Mouse (Mus musculus): ENCODE results near the gene Celf5.

- TF ChIP-seq POLR2A (IDR thresholded peaks at IDR 0.05; ENCODE audit: control insufficient read depth in 1 of 2, insufficient read depth in 1 of 2, low read depth in 1 of 2, low read length in 2 of 2, poor library complexity in 1 of 2), result no peak
- no peak for TF ChIP-seq CTCF (IDR thresholded peaks at IDR 0.05 in 2 of 3, conservative IDR thresholded peaks at IDR 0.05 in 1 of 3; ENCODE audit: control insufficient read depth in 1 of 3, insufficient read depth in 1 of 3, low read depth in 2 of 3, low read length in 3 of 3, poor library complexity in 1 of 3, severe bottlenecking in 1 of 3)
- TF ChIP-seq JUND (IDR thresholded peaks at IDR 0.05; ENCODE audit: low read depth, low read length), result no peak
- TF ChIP-seq HCFC1 (IDR thresholded peaks at IDR 0.05; ENCODE audit: low read depth, low read length), result no peak
- no peak for TF ChIP-seq ZC3H11A (IDR thresholded peaks at IDR 0.05; ENCODE audit: low read depth, low read length)
- no peak for TF ChIP-seq USF1 (IDR thresholded peaks at IDR 0.05; ENCODE audit: low read depth, low read length)
- TF ChIP-seq UBTF (IDR thresholded peaks at IDR 0.05; ENCODE audit: borderline replicate concordance, insufficient read depth, low read depth, low read length), result no peak
- TF ChIP-seq ZMIZ1 (IDR thresholded peaks at IDR 0.05; ENCODE audit: low read depth, low read length), result no peak
- TF ChIP-seq GATA1 (IDR thresholded peaks at IDR 0.05; ENCODE audit: low read depth, low read length), result no peak
- no peak for TF ChIP-seq CHD2 (IDR thresholded peaks at IDR 0.05; ENCODE audit: low read length)
These were observed 17.9 kb downstream of the Celf5 start for GRCm38 (mm10) chr10:81464405-81465264.
